Mouse (Mus musculus) c-Kit-positive CD71-positive TER-119-negative erythroid progenitor cells, embryonic 14.5 days (primary cell): ENCODE measurements around the gene Kri1.
"Not testable (repeated sequence)": the region's sequence is repeated elsewhere in the genome, so short reads cannot be mapped to it uniquely, and the experiment has no call there.

Source experiments
- DNase-seq: peaks from one replicate; pipeline ENCODE4 v3.0.0-alpha.2; 2013; ENCODE audit warnings: low read depth

Kri1 gene

DNA sequence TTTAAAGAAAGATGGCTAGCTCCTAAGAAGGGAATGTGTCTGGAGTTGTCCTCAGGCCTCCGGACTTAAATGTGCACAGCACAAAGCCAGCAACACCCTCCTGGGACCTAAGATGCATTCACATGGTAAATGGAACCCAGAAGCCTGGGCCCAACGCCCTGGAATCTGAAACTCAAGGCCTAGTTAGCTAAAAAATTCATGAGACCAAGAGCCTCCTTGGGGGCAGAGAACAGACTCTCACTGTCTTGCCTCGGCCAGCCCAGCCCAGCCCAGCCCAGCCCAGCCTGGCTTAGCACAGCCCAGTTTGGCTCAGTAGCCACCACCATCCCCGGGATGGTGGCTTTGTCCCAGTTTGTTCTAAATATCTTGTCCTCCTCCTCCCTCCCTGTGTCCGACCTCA is 27.7 kb upstream of the Kri1 start:
- DNase-seq: no peak

DNA sequence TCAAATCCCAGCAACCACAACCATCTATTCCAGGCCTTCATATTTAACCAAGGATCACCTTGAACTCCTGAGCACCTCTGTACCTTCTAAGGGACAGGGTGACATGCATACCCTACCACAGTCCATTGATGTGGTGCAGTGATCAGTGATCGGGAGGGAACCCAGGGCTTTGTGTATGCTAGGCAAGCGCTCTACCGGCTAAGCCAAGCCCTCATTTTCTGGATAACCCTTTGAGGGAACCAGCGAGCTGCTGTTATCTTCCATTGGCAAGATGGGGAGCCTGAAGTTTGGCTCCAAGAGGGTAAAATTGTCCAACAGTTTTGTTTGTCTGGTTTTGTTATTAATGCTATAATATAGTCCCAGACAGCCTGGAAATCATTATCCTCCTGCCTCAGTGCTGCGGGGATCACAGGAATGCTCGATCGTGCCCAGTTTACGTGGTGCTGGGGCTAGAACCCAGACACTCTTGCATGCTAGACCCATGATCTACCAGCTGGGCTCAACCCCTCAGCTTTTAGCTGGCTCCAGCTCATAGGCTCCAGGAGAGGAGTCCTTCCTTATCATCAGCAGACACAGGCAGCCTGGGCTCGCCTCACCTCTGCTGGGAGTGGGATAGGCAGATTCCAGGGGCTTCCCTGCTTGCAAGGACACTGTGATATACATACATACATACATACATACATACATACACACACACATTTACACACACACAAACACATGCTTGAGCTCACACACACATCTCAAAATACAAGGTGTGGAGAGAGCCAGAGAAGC is 26.8 kb upstream of the Kri1 start:
- peak; percentile 50 for DNase-seq

DNA sequence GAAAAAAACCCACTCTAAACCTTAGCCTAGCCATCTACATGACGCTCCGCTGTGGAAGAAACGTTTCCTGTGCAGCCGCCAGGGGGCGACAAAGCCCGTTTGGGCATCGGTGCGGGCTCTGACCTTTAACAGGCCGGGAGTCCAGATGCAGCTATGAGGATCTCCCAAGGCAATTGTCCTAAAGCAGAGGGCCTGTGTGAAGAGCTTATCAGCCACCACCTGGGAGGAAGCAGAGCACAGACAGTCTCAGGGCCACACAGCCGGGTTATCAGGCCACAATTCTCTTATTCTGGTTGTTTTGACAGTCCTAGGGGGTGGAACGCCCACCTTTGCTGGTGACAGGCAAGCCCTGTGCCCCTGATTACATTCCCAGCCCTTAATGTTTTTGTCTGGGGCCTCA is 25.6 kb upstream of the Kri1 start:
- DNase-seq: peak; percentile 92

DNA sequence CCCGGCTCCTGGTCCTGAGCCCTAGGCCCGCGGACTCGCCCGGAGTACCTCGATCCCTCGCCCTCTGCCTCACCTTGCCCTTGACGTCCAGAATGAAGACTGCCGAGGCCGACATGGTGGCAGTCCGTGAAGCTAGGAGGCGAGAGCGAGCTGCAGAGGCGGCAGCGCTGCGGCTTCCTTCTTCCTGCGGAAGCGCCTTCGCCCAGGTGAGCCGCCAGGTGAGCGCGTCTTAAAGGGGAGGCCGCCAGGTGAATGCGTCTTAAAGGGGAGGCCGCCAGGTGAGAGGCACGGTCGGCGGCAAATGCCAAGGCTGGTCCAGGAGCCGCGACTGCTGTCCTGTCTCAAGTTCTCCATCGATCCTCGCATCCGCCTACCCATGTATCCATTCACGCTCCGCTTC is 24.4 kb upstream of the Kri1 start, which contains the start of gene Ap1m2:
Ap1m2 (minus strand) TSS at position 204 of the 400 bp plus-strand sequence.
- no peak for DNase-seq

DNA sequence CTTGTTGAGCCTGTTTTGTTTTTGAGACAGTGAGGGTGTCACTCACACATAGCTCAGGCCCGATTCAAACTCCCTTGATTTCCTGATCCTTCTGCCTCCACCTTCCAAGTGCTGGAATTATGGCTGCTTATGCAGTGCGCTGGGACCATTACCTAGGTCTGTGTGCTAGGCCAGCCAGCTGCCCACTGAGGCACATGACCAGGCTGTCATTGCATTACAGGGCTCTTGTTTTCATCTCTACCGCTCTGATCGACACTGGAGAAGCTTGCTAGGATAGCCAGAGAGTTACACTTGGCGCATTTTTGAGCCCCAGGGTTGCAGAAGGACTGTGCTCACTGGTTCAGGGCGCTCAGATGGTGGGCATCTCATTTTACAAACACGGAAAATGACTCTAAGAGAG is 23.9 kb upstream of the Kri1 start:
- DNase-seq: no peak

DNA sequence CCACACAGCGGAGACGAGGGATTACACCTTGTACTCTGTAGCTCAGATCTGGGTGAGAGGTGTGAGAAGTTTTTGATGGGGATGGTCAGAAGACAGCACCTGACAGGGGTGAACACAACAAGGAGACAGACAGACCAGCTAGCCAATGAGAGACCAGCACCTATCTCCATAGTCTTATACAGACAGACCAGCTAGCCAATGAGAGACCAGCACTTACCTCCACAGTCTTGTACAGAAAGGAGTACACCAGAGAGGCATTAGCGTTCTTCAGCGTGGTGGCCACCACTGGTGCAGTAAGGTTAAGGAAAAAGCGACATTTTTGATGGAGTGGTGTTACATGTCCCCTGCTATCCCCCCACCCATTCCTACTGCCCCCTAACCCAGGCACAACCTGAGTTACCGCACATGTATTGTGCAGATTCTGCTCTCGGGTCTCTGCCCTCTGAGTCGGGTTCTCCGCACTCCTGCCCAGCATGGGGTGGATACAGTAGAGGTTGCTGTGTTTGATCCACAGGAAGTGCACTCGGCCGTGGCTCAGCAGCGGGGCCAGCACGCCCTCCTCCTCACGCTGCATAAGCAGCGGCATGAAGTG is 21.5 kb upstream of the Kri1 start:
- DNase-seq: peak; percentile 62

DNA sequence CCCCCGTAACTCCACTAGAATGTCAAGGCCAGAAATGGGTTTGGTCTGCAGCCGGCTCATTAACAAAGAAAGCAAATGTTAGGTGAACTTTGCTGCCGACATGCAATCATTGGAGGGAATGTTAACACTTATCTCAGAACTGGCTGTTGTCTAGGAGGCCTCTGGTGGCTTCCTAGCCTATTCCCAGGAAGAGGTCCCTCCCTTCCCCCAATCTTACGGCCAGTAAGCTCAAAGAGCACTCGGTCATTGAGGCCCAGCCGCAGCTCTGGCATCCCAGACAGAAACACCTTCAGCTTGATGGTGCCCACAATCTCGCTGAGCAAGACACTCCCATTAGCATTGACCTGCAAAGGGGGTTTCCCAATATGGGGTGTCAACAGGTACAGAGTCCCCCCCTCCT is 17.3 kb upstream of the Kri1 start:
- DNase-seq: no peak

DNA sequence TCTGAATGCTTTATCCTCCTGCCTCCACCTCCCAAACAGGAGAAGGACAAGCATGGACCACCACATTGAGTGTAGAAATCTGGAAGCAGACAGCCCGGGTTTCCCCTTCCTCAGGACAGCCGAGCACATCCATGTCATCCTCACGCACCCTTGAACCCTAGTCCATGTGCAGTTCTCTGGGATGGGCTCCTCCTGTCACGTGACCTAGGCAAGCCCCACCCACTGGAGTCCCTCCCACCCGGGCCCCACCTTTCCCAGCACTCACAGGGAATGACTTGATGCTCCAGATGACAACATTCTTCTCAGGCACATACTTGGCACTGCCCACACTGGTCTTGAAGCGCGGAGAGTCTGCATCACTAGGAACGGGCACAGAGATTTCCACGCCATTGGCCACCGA is 11.2 kb upstream of the Kri1 start:
- no peak for DNase-seq

DNA sequence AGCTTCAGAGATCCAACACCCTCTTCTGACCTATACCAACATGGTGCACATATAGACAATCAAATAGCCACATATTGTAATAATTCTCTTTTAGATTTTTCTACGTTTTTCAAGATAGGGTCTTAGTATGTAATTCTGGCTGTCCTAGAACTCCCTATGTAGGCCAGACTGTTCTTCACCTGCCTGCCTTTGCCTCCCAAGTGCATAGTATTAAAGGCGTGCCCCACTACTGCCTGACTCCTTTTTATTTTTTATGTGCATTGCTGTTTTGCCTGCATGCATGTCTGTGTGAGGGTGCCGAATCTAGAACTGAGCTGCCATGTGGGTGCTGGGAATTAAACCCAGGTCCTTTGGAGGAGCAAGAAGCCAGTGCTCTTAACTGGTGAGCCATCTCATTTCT is 4.5 kb upstream of the Kri1 start:
- no peak for DNase-seq

DNA sequence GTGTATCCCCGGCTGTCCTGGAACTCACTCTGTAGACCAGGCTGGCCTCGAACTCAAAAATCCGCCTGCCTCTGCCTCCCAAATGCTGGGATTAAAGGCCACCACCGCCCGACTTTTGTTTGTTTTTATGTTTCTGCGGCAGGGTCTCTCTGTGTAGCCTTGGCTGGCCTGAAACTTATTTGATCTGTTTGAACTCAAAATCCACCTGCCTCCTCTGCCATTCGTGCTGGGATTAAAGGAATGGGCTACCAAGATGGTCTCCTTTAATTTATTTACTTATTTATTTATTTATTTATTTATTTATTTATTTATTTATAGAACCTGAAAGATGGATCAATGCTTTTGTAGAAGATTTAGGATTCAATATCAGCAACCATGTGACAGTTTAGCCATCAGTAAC is 4.1 kb upstream of the Kri1 start:
- DNase-seq: not testable (repeated sequence)

DNA sequence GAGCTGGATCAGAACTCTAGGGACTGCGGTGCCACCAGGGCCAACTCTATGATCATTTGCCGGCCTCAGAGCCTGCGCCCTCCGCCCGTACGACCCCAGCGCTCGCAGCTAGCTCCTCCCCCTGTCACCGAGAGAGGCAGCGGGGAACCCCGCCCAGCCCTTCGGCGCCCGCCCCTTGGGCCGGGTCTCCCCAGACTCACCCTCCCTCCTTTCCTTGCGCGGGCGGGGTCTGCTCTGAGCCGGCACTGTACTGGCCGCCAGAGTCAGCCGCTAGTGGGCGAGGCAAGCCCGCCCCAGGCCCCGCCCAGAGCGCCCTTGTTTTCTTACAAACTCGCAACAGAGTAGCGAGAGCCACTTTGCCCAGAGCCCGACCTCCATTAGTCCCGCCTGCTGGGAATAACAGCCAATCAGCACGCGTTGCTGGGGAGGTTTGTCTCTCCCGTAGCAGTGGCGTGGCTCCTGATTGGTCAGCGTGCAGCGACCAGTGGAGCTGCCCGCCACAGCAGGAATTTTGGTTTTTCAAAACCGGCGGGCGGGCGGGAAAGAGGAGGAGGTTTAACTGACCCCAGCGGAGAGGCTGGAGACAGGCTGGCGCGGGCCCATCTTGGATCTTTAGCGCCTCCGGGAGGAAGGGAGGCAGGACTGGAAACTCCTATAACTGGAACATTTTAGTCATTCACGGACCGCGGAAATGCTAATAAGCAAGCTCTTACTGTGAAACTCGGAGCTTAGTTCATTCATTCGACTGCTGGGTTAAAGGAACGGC is 3.4 kb upstream of the Kri1 start, which contains the start of gene Cdkn2d:
Cdkn2d (minus strand) TSS at position 386 of the 766 bp plus-strand sequence.
- peak; percentile 100 for DNase-seq

DNA sequence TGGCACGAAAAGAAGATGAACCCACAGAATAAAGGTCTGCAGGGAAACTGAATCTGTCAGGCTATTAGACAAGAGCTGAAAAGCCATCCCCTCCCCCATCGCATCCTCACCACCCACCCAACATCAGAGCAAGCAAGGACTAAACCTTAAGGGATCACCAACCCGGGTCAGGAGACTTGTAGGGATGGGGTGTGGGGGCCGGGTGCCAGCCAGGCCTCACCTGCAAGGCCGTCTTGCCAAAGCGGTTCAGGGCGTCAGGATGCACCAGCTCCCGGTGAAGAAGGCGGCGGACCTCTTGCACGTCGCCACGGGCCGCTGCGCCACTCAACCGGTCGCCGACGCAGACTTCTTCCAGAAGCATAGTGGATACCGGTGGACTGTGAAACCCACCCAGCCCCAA is 2.8 kb upstream of the Kri1 start:
- no peak for DNase-seq

DNA sequence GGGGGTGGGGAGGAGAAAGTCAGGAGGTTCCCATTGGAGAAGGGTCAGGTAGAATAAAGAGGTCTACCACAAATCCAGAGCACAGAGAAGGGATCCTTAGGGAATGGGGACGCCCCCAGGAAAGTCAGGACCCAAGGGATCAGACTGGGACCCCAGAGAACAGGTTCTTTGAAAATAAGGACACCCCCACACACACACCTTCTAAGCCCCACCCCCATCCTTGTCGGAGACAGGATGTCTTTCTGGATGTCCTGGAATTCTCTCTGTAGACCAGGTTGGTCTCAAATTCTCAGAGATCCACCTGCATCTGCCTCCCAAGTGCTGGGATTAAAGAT is 1.5 kb upstream of the Kri1 start:
- DNase-seq: no peak

DNA sequence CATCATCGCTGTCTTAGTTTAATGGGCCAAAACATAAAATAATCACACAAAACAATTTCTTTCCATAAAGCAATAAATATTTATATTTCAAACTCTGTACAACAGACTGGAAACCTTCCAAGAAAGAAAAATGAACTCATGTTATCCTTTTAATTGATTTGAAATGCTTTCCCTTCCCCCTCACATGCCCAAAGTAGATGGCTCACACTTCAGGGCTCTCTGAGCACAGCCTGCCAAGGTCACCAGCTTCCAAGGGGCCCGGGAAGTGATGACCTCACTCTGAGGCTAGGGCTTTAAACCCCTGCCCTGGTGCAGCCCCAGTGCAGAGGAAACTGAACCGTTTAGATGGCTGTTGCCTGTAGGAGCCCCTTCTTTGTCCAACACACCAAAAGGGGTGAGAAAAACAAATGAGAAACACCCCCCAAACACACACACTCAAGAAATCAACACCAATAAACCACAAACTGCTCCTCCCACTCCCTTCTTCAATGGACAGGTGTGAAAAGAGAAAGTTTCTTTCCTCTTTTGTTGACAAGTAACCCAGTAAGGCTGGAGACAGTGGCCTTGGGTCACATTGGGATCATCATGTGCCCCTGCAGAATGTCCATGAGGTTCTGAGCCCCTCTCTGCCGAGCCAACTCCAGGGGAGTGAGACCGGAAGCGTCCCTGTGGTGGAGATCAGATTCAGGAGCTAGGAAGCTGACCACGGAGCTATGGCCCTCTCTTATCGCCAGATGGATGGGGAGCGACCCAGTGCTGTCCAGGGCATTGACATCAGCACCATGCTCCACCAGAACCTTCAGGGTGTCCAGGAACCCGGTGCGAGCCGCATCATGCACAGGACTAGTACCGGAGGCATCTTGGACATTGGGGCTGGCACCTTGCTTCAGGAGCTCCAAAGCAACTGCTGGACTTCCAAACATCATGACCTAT is 901 bp upstream of the Kri1 start:
- DNase-seq: no peak

DNA sequence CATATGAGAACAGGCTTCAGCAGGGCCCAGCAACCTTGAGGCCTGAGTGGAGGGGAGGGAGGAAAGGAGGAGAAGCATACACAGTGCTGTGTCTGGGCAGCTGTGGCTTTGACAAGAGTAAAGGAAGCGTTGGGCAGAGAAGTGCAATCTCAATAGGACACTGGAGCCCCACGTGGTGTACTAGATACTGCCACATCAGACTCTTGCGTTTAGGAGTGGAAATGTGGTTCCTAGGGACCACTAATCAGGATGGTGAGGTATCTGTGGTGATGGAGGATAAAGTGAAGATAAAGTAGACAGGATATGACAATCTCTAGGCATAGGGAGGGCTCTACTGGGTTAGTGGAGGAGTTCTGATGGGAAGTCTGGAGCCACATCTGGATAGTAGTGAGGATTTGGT is 1.0 kb downstream of the Kri1 start:
- DNase-seq: no peak

DNA sequence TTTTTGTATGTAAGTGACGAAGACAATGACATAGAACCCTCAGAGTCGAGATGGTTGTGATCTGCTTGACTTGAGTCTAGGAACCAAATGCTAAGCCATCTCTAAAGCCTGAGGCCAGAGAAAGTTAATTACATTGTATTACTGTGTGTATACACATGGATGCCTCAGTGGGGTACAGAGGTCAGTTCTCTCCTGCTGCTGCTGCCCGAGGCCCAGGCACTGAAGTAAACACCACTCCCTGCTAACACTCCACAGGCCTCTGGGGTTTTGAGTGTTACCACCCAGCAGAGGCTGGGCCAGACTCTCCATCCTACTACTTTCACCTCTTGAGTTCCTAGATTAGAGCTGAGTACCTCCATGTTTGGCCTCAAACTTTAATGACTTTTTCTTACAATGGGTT is 3.8 kb downstream of the Kri1 start:
- no peak for DNase-seq

DNA sequence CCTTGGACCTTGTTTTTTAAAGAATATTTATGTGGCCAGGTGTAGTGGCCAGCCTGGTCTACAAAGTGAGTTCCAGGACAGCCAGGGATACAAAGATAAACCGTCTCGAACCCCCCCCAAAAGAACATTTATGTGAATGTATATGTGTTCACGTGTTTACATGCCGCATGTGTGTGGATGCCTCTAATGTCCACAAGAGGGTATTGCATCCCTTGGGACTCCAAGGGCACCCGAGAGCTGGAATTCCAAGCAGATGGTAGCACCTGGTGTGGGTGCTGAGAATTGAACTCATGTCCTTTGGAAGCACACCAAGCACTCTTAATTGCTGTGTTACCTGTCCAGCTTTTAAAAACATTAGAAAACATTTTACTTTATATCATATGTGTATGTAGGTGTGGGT is 4.2 kb downstream of the Kri1 start:
- DNase-seq: no peak

DNA sequence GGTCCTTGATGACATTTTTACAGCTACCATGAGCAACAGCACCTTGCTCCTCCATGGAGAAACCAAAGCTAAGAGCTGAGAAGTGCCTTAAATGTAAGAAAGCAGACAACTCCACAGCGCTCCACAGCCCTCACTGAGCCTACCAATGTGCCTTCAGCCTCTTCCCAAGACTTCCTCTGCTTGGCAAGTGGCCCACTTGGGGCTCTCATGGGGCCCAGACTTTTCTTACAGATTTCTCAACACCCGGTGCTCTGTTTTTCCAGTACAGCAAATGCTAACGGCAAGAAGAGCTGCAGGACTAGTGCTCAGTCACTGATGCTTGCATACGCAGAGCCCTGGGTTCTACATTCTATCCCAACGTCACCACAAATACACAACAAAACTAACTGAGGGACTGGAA is 10.0 kb downstream of the Kri1 start:
- DNase-seq: no peak

DNA sequence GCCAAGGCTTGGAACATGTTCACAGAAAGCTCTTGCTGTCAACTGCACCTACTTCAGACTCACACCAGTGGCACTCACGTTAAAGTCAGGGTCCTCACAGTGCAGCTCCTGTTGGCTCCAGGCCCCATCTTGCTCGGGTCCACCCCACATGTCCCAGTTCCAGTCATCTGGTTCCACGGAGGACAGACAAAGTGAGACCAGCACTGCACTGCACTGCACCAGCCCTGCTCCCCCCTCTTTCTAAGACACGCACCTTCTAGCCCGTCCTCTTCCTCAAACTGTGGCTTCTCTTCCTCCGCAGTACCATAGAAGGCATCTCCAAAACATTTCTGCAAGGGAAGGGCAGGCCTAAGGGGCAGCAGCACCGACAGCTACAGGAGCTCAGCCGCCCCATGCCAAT is 11.5 kb downstream of the Kri1 start:
- no peak for DNase-seq

DNA sequence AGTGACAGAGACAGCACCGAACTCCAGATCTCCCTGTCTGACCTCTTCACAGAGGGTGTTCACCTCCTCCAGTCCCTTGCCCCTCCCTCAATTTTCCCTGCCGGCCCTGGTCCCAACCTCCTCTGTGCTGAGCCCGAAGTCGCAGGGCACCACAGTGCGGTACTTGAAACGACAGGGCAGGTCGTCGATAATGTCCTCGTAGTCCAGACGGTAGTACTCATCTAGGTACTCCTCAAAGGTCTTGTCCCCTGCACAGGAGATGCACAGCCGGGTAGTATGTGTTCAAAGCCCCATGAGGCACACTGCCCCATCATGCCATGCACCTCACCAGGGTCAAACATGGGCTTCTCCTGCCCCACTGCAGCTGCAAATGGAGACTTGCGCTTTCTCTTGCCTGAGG is 12.0 kb downstream of the Kri1 start:
- no peak for DNase-seq

DNA sequence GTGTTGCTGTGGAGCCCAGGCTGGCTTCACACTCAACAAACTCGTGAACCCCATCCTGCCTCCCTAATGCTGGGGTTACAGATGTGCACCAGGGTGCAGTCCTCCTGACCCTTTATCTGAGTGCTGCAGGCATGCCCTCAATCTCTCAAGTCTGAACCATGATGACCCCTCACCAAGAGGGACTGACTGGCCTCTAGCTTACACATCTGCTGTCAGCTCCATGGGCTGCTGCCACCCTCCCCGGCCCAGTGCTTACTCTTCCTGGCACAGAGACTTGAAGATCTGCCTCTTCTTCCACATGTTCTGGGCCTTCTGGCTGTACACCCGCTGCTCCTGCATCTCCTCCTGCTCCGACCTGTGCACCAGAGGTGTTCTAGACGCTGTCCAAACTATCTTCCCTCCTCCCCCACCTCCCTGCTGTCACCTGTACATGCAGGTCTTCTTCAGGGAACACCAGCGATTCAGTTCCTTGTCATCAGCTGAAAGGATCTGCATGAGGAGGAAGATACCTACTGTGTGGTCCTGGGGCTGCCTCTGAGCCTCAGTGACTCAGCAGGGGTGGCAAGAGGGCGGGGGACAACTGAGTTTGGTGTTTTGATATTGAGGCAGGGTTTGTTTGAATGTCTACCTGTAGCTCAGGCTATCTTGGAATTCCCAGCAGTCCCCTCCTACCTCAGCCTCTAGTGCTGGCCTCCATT is 12.6 kb downstream of the Kri1 start:
- DNase-seq: no peak

DNA sequence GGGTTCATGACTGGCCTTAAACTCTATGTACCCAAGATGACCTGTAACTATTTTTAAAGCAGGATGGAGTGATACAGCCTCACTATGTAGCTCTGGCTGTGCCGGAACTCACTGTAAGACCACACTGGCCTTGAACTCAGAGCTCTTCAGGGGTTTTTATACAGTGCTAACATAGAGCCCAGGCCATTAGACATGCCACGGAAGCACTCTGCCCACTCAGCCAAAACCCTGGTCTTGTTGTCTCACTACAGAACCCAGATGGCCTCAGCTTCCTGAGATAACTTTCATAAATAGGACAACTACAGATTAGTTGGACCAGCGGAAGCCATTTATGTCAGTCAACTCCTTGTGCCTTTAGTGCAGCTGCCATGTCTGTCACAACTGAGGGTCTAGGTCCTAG is 13.4 kb downstream of the Kri1 start:
- DNase-seq: no peak
